Mouse (Mus musculus) gastrocnemius, adult 18-20 months (tissue): Measurements from ENCODE around the gene Zbtb22. TPM values are rescaled to one million over a fixed set of nuclear protein-coding genes. Genes with fewer than 3 reads are reported as not detected.
A peak's percentile ranks its signal among the peaks of the same experiment; 100 is the strongest.

Experiments
- DNase-seq: peaks from one replicate; pipeline ENCODE4 v3.0.0; 2021; ENCODE audit warnings: low spot score
- microRNA-seq: library from miRNA; unstranded; fragments of <30 nt; microRNA quantifications from one replicate; pipeline ENCODE4 v1.2.0, GENCODE M21; 2021
- total RNA-seq, 2 experiments: library from RNA; stranded (reverse); gene quantifications; 2 replicates each; pipeline ENCODE4 v1.2.3; 2021

The Zbtb22 gene
- total RNA-seq, 2 experiments from 2014 or later = 14.2 to 16.4 TPM

- DNase-seq = no peak
These were observed 49.6 kb downstream of the Zbtb22 start for GRCm38 (mm10) chr17:33965082-33965845.

- DNase-seq = no peak
These were observed 50.3 kb downstream of the Zbtb22 start for GRCm38 (mm10) chr17:33965846-33966550.

- peak; percentile 78 for DNase-seq
These were observed 52.8 kb downstream of the Zbtb22 start for GRCm38 (mm10) chr17:33968489-33968888.

Small RNA genes within 50 kb of the gene (microRNA-seq; reads per million reads assigned to microRNA genes)
- not detected for gene Gm27740

Other genes with a start within 250 kb of the Zbtb22 start
- gene Hnrnpm, start 229.0 kb upstream of the Zbtb22 start, total RNA-seq = 10 to 100 TPM; 62.1 to 74.1 TPM
- gene March2, start 197.2 kb upstream of the Zbtb22 start, total RNA-seq = 10 to 100 TPM; 87.2 to 90.6 TPM
- gene Rab11b, start 155.4 kb upstream of the Zbtb22 start, total RNA-seq = 100 to 1,000 TPM; 138 to 142 TPM
- 1 to 10 TPM; 4.3 to 6.6 TPM for gene Angptl4, start 134.1 kb upstream of the Zbtb22 start, total RNA-seq
- gene Kank3, start 105.4 kb upstream of the Zbtb22 start, total RNA-seq = 10 to 100 TPM; 13.4 to 16.6 TPM
- 100 to 1,000 TPM; 586 to 627 TPM for gene Rps28, start 91.3 kb upstream of the Zbtb22 start, total RNA-seq
- gene Ndufa7, start 91.3 kb upstream of the Zbtb22 start, total RNA-seq = 100 to 1,000 TPM; 375 to 377 TPM
- gene Cd320, start 72.8 kb upstream of the Zbtb22 start, total RNA-seq = 10 to 100 TPM; 14.8 to 15.2 TPM
- not detected for gene Gm7029, start 42.1 kb upstream of the Zbtb22 start, total RNA-seq
- gene Kifc1, start 25.2 kb upstream of the Zbtb22 start, total RNA-seq = under 1 TPM in 1 of 2 experiments, not detected in 1; 0.34 TPM
- gene Platr17, start 10.8 kb upstream of the Zbtb22 start, total RNA-seq = not detected
- 10 to 100 TPM; 12.0 to 13.7 TPM for gene Daxx, start 6.5 kb upstream of the Zbtb22 start, total RNA-seq
- 10 to 100 TPM; 30.2 to 31.7 TPM for gene Tapbp, start within 50 bp of the Zbtb22 start, total RNA-seq
- gene Rgl2, start 13.6 kb downstream of the Zbtb22 start, total RNA-seq = 10 to 100 TPM; 26.4 to 31.9 TPM
- gene Pfdn6, start 24.4 kb downstream of the Zbtb22 start, total RNA-seq = 10 to 100 TPM; 64.8 to 68.8 TPM
- gene Wdr46, start 24.8 kb downstream of the Zbtb22 start, total RNA-seq = 1 to 10 TPM; 8.7 to 8.8 TPM
- 1 to 10 TPM; 1.5 to 1.7 TPM for gene B3galt4, start 35.6 kb downstream of the Zbtb22 start, total RNA-seq
- gene Vps52, start 39.9 kb downstream of the Zbtb22 start, total RNA-seq = 10 to 100 TPM; 29.6 to 33.5 TPM
- 100 to 1,000 TPM; 367 to 381 TPM for gene Rps18, start 40.1 kb downstream of the Zbtb22 start, total RNA-seq
- gene H2-K1, start 84.4 kb downstream of the Zbtb22 start, total RNA-seq = 10 to 100 TPM; 47.2 to 57.7 TPM
- gene Ring1, start 108.8 kb downstream of the Zbtb22 start, total RNA-seq = 10 to 100 TPM; 12.5 to 13.5 TPM
- 10 to 100 TPM; 80.3 to 82.1 TPM for gene H2-Ke6, start 112.2 kb downstream of the Zbtb22 start, total RNA-seq
- 10 to 100 TPM; 41.0 to 50.2 TPM for gene Slc39a7, start 115.8 kb downstream of the Zbtb22 start, total RNA-seq
- 10 to 100 TPM; 34.9 to 37.0 TPM for gene Rxrb, start 115.9 kb downstream of the Zbtb22 start, total RNA-seq
- 1 to 10 TPM; 2.9 TPM for gene Col11a2, start 123.5 kb downstream of the Zbtb22 start, total RNA-seq
- gene H2-Oa, start 176.4 kb downstream of the Zbtb22 start, total RNA-seq = not detected
- gene H2-DMa, start 203.6 kb downstream of the Zbtb22 start, total RNA-seq = 1 to 10 TPM; 2.6 to 3.2 TPM
- 10 to 100 TPM; 71.6 to 77.3 TPM for gene Brd2, start 206.7 kb downstream of the Zbtb22 start, total RNA-seq
- under 1 TPM; 0.17 to 0.53 TPM for gene H2-DMb2, start 227.4 kb downstream of the Zbtb22 start, total RNA-seq
- gene H2-DMb1, start 237.2 kb downstream of the Zbtb22 start, total RNA-seq = under 1 TPM; 0.16 to 0.78 TPM